Mouse (Mus musculus) hindbrain, postnatal 0 days (tissue): ENCODE data around the gene Large1. TPM values are rescaled to one million over a fixed set of nuclear protein-coding genes. Genes with fewer than 3 reads are reported as not detected.

Source experiments
- ATAC-seq: fragments of 200-750 bp; cut with Nextera tagmentation; 2 replicates; pipeline ENCODE4 v1.8.0; 2017; ENCODE audit warnings: mild to moderate bottlenecking, moderate TSS enrichment, moderate library complexity
- DNase-seq: peaks from one replicate; pipeline ENCODE4 v3.0.0-alpha.2; 2015; ENCODE audit warnings: low spot score
- H3K27ac ChIP-seq: fragments of 300-500 bp; sonication (generic); 2 replicates; pipeline ENCODE4 v1.5.1; 2014; ENCODE audit warnings: mild to moderate bottlenecking
- H3K27me3 ChIP-seq: fragments of 300-500 bp; sonication (generic); 2 replicates; pipeline ENCODE4 v1.6.1; 2014; ENCODE audit warnings: low read length, mixed read lengths; ENCODE audit not compliant: insufficient read depth
- H3K36me3 ChIP-seq: fragments of 300-500 bp; sonication (generic); 2 replicates; pipeline ENCODE4 v1.6.1; 2014; ENCODE audit warnings: low read length, mixed read lengths; ENCODE audit not compliant: insufficient read depth
- H3K4me1 ChIP-seq: fragments of 300-500 bp; sonication (generic); 2 replicates; pipeline ENCODE4 v1.6.1; 2014; ENCODE audit warnings: antibody characterized with exemption, low read length, mixed read lengths; ENCODE audit not compliant: insufficient read depth
- H3K4me2 ChIP-seq: fragments of 300-500 bp; sonication (generic); 2 replicates; pipeline ENCODE4 v1.6.1; 2014; ENCODE audit warnings: low read depth, mild to moderate bottlenecking, low read length, moderate library complexity, mixed read lengths
- H3K4me3 ChIP-seq: fragments of 300-500 bp; sonication (generic); 2 replicates; pipeline ENCODE4 v1.5.1; 2014; ENCODE audit warnings: low read length
- H3K9ac ChIP-seq: fragments of 300-500 bp; sonication (generic); replicated peaks from 2 replicates; pipeline ENCODE4 v1.6.1; 2014; ENCODE audit warnings: mild to moderate bottlenecking, low read length, moderate library complexity, mixed read lengths
- H3K9me3 ChIP-seq: fragments of 300-500 bp; sonication (generic); 2 replicates; pipeline ENCODE4 v1.6.1; 2016; ENCODE audit warnings: low read length, mixed read lengths
- CTCF ChIP-seq: IDR thresholded peaks from 2 replicates; pipeline ENCODE4 v1.5.1; 2016; ENCODE audit warnings: antibody characterized with exemption, control low read depth, low read depth
- WGBS: fragments of 180-500 bp; shearing (Covaris S2); extraction: QIAGEN DNeasy Blood & Tissue Kit; methylation state at CpG from one replicate; pipeline ENCODE4 v1.1.7; 2014; 5-methylcytosine and 5-hydroxymethylcytosine counted together
- polyA plus RNA-seq: library from polyadenylated mRNA; unstranded; fragments of >200 nt; fragmentation: Nextera tagmentation; extraction: Ambion mirVana; gene quantifications from 2 replicates; pipeline ENCODE4 v1.2.1, GENCODE M21; 2015
- total RNA-seq: library from RNA; depleted of rRNA; stranded (reverse); fragments of >200 nt; gene quantifications from 2 replicates; pipeline ENCODE4 v1.2.3, GENCODE M21; 2014

The Large1 gene
- total and polyA plus RNA-seq, 2 experiments from 2014 or later, result 13.4 to 97.9 TPM

- Histone ChIP-seq H3K27ac (no peak overlapping the region), H3K9ac (no peak overlapping the region), H3K36me3 (no peaks in the 10 kb centered on the region), H3K9me3 (no peaks in the 10 kb centered on the region), H3K4me3 (no peak overlapping the region), H3K4me1 (no peaks in the 10 kb centered on the region), H3K27me3 (no peaks in the 10 kb centered on the region), H3K4me2 (no peak overlapping the region)
- TF ChIP-seq CTCF, result no peak
- 85% methylated on average over 1 of the region's 1 CpGs for WGBS
- ATAC-seq (no peak), DNase-seq (no peak)
Measured at GRCm38 (mm10) chr8:73197714-73198113, 155.6 kb downstream of the Large1 start.

- H3K27me3 ChIP-seq, result no peaks in the 10 kb centered on the region
- no peak overlapping the region for H3K4me3 ChIP-seq
- WGBS, result 98% methylated on average over 1 of the region's 1 CpGs
- H3K36me3 ChIP-seq, result no peaks in the 10 kb centered on the region
- no peak overlapping the region for H3K4me2 ChIP-seq
- no peaks in the 10 kb centered on the region for H3K9me3 ChIP-seq
- DNase-seq (no peak), ATAC-seq (no peak)
- H3K27ac ChIP-seq, result no peak overlapping the region
- H3K4me1 ChIP-seq, result no peaks in the 10 kb centered on the region
- TF ChIP-seq CTCF, result no peak
- no peak overlapping the region for H3K9ac ChIP-seq
Measured at GRCm38 (mm10) chr8:73188684-73189083, 164.7 kb downstream of the Large1 start.

- Histone ChIP-seq H3K9me3 (no peaks in the 10 kb centered on the region), H3K27ac (no peak overlapping the region), H3K4me2 (no peak overlapping the region), H3K9ac (no peak overlapping the region), H3K4me3 (no peak overlapping the region), H3K36me3 (no peaks in the 10 kb centered on the region), H3K4me1 (no peaks in the 10 kb centered on the region), H3K27me3 (no peaks in the 10 kb centered on the region)
- WGBS, result 91% methylated on average over 1 of the region's 1 CpGs
- DNase-seq (no peak), ATAC-seq (no peak)
- TF ChIP-seq CTCF, result no peak
Measured at GRCm38 (mm10) chr8:73187381-73187780, 166.0 kb downstream of the Large1 start.

- no peak for TF ChIP-seq CTCF
- 96% methylated on average over 1 of the region's 1 CpGs for WGBS
- Histone ChIP-seq H3K4me1 (no peaks in the 10 kb centered on the region), H3K9ac (no peak overlapping the region), H3K27ac (no peak overlapping the region), H3K9me3 (no peaks in the 10 kb centered on the region), H3K4me3 (no peak overlapping the region), H3K27me3 (no peaks in the 10 kb centered on the region), H3K36me3 (no peaks in the 10 kb centered on the region), H3K4me2 (no peak overlapping the region)
- no peak for ATAC-seq
- DNase-seq, result no peak
Measured at GRCm38 (mm10) chr8:73178434-73178833, 174.9 kb downstream of the Large1 start.

GRCm38 (mm10) chr8:73172661-73173060 is 180.7 kb downstream of the Large1 start:
- no peak overlapping the region for H3K4me2 ChIP-seq
- no peak overlapping the region for H3K27ac ChIP-seq
- H3K27me3 ChIP-seq, result no peaks in the 10 kb centered on the region
- H3K4me1 ChIP-seq, result no peaks in the 10 kb centered on the region
- H3K9ac ChIP-seq, result no peak overlapping the region
- TF ChIP-seq CTCF, result no peak
- no peaks in the 10 kb centered on the region for H3K36me3 ChIP-seq
- H3K4me3 ChIP-seq, result no peak overlapping the region
- no peaks in the 10 kb centered on the region for H3K9me3 ChIP-seq
- ATAC-seq (no peak), DNase-seq (no peak)

GRCm38 (mm10) chr8:73161994-73162393 is 191.3 kb downstream of the Large1 start:
- no peaks in the 10 kb centered on the region for H3K9me3 ChIP-seq
- no peaks in the 10 kb centered on the region for H3K36me3 ChIP-seq
- no peaks in the 10 kb centered on the region for H3K27me3 ChIP-seq
- H3K4me1 ChIP-seq, result no peaks in the 10 kb centered on the region
- no peak for DNase-seq
- 75% methylated on average over 3 of the region's 3 CpGs for WGBS
- no peak overlapping the region for H3K9ac ChIP-seq
- no peak overlapping the region for H3K4me2 ChIP-seq
- H3K4me3 ChIP-seq, result no peak overlapping the region
- ATAC-seq, result peak; percentile 24; the same call in 1 of the 2 replicates
- TF ChIP-seq CTCF, result no peak
- no peak overlapping the region for H3K27ac ChIP-seq

- ATAC-seq (no peak), DNase-seq (no peak)
- no peaks in the 10 kb centered on the region for H3K27me3 ChIP-seq
- no peak for TF ChIP-seq CTCF
- no peaks in the 10 kb centered on the region for H3K9me3 ChIP-seq
- H3K36me3 ChIP-seq, result no peaks in the 10 kb centered on the region
- no peak overlapping the region for H3K4me3 ChIP-seq
- 84% methylated on average over 1 of the region's 1 CpGs for WGBS
- H3K9ac ChIP-seq, result no peak overlapping the region
- no peak overlapping the region for H3K27ac ChIP-seq
- no peaks in the 10 kb centered on the region for H3K4me1 ChIP-seq
- no peak overlapping the region for H3K4me2 ChIP-seq
Measured at GRCm38 (mm10) chr8:73161564-73161963, 191.8 kb downstream of the Large1 start.
